Mouse (Mus musculus): ENCODE data around the gene Bcl2l12. TPM values are rescaled to one million over a fixed set of nuclear protein-coding genes. Genes with fewer than 3 reads are reported as not detected.

Bcl2l12 gene
- polyA plus RNA-seq, 1 experiment from 2014 or later: 87.0 TPM

DNA sequence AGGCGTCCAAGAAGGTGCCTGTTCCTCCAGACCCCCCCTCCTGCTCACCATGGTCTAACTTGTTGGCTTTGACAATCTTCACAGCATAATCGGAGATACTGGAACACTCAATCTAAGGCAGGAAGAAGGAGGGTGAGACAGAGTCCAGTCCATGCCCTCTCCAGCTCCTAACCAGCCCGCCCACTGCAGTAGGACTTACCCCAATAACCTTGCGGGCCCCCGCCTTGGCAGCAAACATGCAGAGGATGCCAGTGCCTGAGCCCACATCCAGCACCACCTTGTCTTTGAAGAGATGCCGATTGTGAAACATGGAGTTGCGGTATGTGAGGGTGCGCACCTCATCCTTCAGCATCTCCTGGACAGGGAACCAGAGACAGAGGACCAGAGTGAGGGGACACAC, 17.0 kb downstream of the Bcl2l12 start:
- H3K36me3 ChIP-seq (replicated peaks): peaks cover 82% of the 10 kb centered on the region
- H3K27me3 ChIP-seq (replicated peaks; ENCODE audit: low read depth, poor library complexity, severe bottlenecking): no peaks in the 10 kb centered on the region
- DNase-seq (ENCODE audit: low spot score): no peak
- no peak overlapping the region for H3K4me3 ChIP-seq
- peaks cover 24% of the 10 kb centered on the region for H3K4me1 ChIP-seq
- H3K9me3 ChIP-seq: no peaks in the 10 kb centered on the region
- WGBS: 95% methylated on average over 8 of the region's 8 CpGs
- H3K27ac ChIP-seq (replicated peaks): no peak overlapping the region

DNA sequence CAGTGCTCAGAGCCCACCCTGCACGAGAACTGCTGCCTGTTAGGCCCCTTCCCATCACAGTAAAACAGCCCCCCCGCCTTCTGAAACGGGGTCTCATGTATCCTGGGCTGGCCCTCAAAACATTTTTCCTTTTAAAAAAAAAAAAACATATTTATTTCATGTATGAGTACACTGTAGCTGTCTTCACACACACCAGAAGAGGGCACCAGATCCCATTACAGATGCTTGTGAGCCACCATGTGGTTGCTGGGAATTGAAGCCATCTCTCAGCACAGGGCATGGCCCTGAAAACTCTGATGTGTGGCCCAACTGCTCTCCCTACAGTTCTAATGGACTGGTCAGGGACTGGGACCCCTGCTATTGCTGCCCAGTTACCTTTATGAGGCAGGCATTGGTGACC, 20.2 kb downstream of the Bcl2l12 start:
- no peaks in the 10 kb centered on the region for H3K27me3 ChIP-seq (replicated peaks; ENCODE audit: low read depth, poor library complexity, severe bottlenecking)
- peaks cover 24% of the 10 kb centered on the region for H3K4me1 ChIP-seq
- no peak overlapping the region for H3K4me3 ChIP-seq
- peaks cover 82% of the 10 kb centered on the region for H3K36me3 ChIP-seq (replicated peaks)
- no peak for DNase-seq (ENCODE audit: low spot score)
- 93% methylated on average over 3 of the region's 3 CpGs for WGBS
- no peaks in the 10 kb centered on the region for H3K9me3 ChIP-seq
- no peak overlapping the region for H3K27ac ChIP-seq (replicated peaks)

DNA sequence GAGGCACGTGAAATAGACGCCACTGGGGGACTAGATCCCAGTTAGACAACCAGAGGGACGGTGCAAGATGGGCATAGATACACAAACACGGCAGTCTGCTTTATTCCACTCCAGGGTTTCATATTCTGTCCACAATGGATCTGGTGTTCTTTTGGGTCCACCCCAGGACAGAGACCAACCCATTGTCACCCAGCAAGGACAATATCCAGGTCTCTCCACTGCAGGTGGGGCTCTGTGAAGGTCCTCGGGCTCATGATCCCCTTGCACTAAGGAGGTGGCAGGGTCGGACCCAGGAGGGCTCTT, 23.4 kb downstream of the Bcl2l12 start:
- WGBS: 30% methylated on average over 6 of the region's 6 CpGs
- no peak for DNase-seq (ENCODE audit: low spot score)
- Histone ChIP-seq H3K36me3 (replicated peaks) (peaks cover 51% of the 10 kb centered on the region), H3K4me3 (peak overlapping the region; percentile 65; the same call in 1 of the 2 replicates), H3K27me3 (replicated peaks; ENCODE audit: low read depth, poor library complexity, severe bottlenecking) (no peaks in the 10 kb centered on the region), H3K27ac (replicated peaks) (no peak overlapping the region), H3K9me3 (no peaks in the 10 kb centered on the region), H3K4me1 (peaks cover 40% of the 10 kb centered on the region)

DNA sequence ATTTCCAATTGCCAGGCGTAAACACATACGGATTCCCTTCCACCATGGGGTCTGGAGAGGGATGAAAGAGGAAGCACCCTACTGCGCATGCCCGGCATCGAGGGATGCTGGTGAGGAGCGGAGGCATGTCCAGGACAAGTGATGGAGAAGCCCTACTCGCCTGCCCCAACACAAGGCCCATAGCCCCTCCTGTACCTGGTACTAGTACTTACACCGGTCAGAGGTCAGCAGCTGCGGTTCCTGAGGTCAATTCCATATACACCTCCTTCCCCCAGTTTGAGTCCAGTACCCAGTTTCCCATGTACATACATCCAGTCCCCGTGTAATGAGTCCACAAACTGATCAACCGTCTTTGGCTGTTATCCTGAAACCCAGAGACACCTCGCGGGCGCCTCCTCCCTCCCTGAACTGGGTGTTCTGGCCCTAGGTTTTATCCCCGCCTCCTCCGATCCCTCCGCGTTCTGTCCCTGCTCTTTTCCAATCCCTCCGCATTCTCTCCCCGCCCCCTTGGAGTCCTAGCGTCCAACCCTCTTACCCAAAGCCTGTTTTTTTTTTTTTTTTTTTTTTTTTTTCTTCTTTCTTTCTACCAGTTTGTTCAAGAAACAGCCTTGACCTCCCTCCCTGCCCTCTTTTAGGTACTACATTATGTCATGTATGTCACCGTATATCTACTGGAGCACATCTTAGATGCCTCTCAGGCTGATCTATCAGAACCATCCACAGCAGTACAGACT, 24.0 kb downstream of the Bcl2l12 start, which contains the start of gene Cpt1c:
Gene Cpt1c, minus strand, starts transcription at position 469 of the 734 bp plus-strand sequence.
- Histone ChIP-seq H3K36me3 (replicated peaks) (peaks cover 46% of the 10 kb centered on the region), H3K9me3 (no peaks in the 10 kb centered on the region), H3K27ac (replicated peaks) (peak within 1 kb of the TSS; percentile 85), H3K27me3 (replicated peaks; ENCODE audit: low read depth, poor library complexity, severe bottlenecking) (no peaks in the 10 kb centered on the region), H3K4me1 (peaks cover 45% of the 10 kb centered on the region), H3K4me3 (peak within 1 kb of the TSS; percentile 65)
- DNase-seq (ENCODE audit: low spot score): peak; percentile 87
- 1% methylated on average over 22 of the region's 22 CpGs for WGBS

DNA sequence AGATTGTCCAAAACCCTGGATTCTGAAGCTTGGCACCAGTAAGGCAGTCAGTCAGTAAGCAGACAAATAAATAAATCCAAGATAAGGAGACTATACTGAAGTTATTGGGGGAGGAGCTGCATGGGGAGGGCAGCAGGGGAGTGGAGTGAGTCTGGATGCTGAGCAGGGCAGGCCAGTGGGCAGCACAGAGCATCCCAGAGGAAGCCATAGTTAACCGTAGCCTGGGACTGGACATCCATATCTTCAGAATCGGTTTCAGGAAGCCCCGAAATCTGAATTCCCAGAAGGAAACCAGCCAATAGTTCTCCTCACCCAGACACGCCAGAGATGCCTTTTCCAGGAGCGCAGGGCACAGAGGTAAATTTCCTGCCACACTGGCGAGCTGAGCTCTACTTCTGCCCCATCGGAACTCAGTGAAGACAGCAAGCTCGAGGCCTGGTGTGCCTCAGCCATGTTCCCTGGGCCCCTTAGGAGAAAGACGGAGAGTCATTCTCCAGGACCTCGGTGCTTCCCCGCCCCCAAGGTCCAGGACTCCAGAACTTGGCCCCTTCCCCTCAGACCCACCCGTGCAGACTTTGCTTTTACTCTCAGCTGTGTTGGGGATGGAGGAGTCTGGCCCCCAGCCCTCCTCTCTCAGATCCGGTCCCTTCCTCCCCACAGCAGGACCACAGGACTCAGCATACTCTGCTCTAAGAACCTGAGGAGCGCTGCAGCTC, 24.9 kb downstream of the Bcl2l12 start:
- WGBS: 39% methylated on average over 14 of the region's 14 CpGs
- H3K4me3 ChIP-seq: peak overlapping the region; percentile 65
- H3K27me3 ChIP-seq (replicated peaks; ENCODE audit: low read depth, poor library complexity, severe bottlenecking): no peaks in the 10 kb centered on the region
- peak overlapping the region; percentile 85 for H3K27ac ChIP-seq (replicated peaks)
- DNase-seq (ENCODE audit: low spot score): no peak
- peaks cover 48% of the 10 kb centered on the region for H3K4me1 ChIP-seq
- H3K9me3 ChIP-seq: no peaks in the 10 kb centered on the region
- H3K36me3 ChIP-seq (replicated peaks): peaks cover 36% of the 10 kb centered on the region

DNA sequence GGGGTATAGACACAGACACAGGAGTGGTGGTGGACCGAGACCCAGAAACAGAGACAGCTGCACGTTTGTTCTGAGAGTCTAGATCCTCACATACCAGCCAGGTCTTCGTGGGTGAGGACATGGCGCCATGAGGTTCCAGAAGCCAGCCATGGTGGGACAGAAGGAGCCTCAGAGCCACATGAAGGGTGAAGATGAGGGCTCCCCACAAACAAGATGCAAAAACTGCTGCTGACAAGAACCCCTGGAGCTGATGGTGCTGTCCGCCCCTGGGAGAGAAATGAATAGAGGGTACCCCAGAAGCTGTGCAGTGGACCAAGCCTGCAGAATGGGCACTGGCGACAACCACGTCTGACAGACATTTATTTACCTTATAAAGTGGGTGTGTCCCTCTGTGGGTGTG, 27.4 kb downstream of the Bcl2l12 start:
- Histone ChIP-seq H3K9me3 (no peaks in the 10 kb centered on the region), H3K27me3 (replicated peaks; ENCODE audit: low read depth, poor library complexity, severe bottlenecking) (no peaks in the 10 kb centered on the region), H3K27ac (replicated peaks) (peak overlapping the region; percentile 89), H3K36me3 (replicated peaks) (peaks cover 26% of the 10 kb centered on the region), H3K4me1 (peaks cover 48% of the 10 kb centered on the region), H3K4me3 (peak overlapping the region; percentile 63)
- 76% methylated on average over 7 of the region's 7 CpGs for WGBS
- DNase-seq (ENCODE audit: low spot score): no peak

DNA sequence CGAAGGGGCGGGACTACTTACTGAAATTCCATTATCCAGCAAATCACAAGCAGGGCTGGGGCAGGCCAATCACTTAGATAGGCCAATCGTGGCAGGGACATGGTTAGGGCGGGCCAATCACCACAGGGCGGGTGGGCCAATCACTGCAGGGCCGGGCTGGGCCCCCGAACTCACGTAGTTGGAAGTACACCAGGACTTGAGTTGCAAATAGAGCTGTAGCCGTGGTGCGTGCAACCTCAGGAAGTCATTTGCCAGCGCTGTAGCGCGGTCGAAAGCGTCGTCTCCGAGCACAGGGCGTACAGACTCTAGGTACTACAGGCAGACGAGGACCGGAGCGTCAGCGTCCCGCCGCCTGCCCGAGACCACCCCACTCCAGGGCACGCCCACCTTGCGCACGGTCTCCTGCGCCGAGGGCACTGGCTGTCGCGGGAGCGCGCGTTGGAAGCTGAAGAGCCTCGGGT, 28.3 kb downstream of the Bcl2l12 start:
- Histone ChIP-seq H3K9me3 (no peaks in the 10 kb centered on the region), H3K27me3 (replicated peaks; ENCODE audit: low read depth, poor library complexity, severe bottlenecking) (no peaks in the 10 kb centered on the region), H3K36me3 (replicated peaks) (peaks cover 26% of the 10 kb centered on the region), H3K4me1 (peaks cover 45% of the 10 kb centered on the region), H3K4me3 (peak overlapping the region; percentile 63), H3K27ac (replicated peaks) (peak overlapping the region; percentile 89)
- under 1% methylated on average over 36 of the region's 36 CpGs for WGBS
- DNase-seq (ENCODE audit: low spot score): peak; percentile 95

DNA sequence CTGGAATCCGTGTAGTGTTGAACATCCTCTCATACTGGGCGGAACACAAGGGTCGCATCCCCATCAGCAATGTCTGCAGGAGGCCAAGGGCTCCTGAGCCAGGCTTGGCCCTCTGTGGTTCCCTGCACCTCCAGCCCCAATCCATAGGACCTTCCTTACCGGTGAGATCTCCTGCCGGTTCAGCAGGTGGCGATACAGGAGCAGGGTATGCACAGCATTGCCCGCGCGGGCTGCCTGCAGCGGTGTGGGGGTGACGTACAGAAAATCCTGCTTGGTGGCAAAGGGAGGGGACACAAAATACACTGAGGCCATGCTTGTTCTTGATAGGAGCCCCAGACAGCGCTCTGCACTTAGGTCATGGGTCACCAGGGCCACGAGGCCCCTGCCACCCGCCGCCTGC, 31.9 kb downstream of the Bcl2l12 start:
- Histone ChIP-seq H3K36me3 (replicated peaks) (peaks cover 51% of the 10 kb centered on the region), H3K4me3 (peak overlapping the region; percentile 14; the same call in 1 of the 2 replicates), H3K27me3 (replicated peaks; ENCODE audit: low read depth, poor library complexity, severe bottlenecking) (no peaks in the 10 kb centered on the region), H3K9me3 (no peaks in the 10 kb centered on the region), H3K27ac (replicated peaks) (no peak overlapping the region), H3K4me1 (peaks cover 20% of the 10 kb centered on the region)
- 81% methylated on average over 15 of the region's 15 CpGs for WGBS
- no peak for DNase-seq (ENCODE audit: low spot score)

DNA sequence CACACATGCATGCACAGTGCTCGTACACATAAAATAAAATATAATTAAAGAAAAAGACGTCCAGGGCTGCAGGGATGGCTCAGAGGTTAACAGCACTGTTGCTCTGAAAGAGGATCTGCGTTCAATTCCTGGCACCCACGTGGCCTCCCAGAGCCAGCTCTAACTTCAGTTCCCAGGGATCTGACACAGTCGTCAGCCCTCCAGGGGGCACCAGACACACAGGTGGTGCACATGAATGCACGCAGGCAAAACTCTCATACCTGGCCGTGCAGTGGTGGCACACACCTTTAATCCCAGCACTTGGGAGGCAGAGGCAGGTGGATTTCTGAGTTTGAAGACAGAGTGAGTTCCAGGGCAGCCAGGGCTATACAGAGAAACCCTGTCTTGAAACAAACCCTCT, 32.5 kb downstream of the Bcl2l12 start:
- H3K27me3 ChIP-seq (replicated peaks; ENCODE audit: low read depth, poor library complexity, severe bottlenecking): no peaks in the 10 kb centered on the region
- peaks cover 58% of the 10 kb centered on the region for H3K36me3 ChIP-seq (replicated peaks)
- H3K9me3 ChIP-seq: no peaks in the 10 kb centered on the region
- no peak for DNase-seq (ENCODE audit: low spot score)
- H3K4me1 ChIP-seq: peaks cover 13% of the 10 kb centered on the region
- H3K4me3 ChIP-seq: no peak overlapping the region
- no peak overlapping the region for H3K27ac ChIP-seq (replicated peaks)
- 78% methylated on average over 7 of the region's 7 CpGs for WGBS

DNA sequence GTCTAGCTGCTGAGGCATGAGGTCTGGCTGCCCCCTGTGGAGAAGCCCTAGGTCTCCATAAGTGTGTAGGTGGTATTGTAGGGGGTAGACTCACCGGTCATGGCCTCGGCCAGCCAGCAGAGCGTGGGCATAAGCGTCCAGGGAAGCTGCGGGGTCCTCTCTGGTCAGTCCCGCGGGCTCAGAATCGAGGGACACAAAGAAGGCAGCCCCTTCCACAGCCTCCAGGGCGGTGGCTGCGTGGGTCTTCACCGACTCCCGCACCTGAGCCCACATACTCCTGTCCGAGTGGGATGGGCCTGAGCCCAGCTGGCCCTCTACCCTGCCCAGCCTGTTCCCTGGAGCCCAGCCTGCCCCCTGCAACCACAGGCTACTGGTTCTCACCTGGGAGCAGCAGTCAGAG, 33.5 kb downstream of the Bcl2l12 start:
- no peak for DNase-seq (ENCODE audit: low spot score)
- WGBS: 91% methylated on average over 13 of the region's 13 CpGs
- Histone ChIP-seq H3K27me3 (replicated peaks; ENCODE audit: low read depth, poor library complexity, severe bottlenecking) (no peaks in the 10 kb centered on the region), H3K36me3 (replicated peaks) (peaks cover 65% of the 10 kb centered on the region), H3K9me3 (no peaks in the 10 kb centered on the region), H3K4me1 (peaks cover 7% of the 10 kb centered on the region), H3K4me3 (no peak overlapping the region), H3K27ac (replicated peaks) (no peak overlapping the region)

DNA sequence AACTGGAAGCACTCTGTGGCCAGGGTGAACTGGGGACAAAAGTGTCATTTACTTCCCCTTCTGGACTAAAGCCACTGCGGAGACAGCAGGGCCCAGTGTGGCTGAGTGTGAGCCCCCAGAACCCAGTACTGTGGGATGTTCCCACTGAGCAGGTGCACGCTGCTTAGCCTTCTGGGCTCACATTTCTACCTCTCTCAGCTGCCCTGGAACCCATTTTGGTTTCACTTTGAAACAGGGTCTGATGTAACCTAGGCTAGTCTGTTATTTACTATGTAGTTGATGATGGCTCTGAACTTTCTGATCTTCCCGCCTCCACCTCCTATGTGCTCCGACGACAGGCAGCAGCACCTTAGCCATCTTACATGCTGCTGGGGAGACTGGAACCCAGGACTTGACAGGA, 35.7 kb downstream of the Bcl2l12 start:
- peaks cover 65% of the 10 kb centered on the region for H3K36me3 ChIP-seq (replicated peaks)
- no peak overlapping the region for H3K4me3 ChIP-seq

DNA sequence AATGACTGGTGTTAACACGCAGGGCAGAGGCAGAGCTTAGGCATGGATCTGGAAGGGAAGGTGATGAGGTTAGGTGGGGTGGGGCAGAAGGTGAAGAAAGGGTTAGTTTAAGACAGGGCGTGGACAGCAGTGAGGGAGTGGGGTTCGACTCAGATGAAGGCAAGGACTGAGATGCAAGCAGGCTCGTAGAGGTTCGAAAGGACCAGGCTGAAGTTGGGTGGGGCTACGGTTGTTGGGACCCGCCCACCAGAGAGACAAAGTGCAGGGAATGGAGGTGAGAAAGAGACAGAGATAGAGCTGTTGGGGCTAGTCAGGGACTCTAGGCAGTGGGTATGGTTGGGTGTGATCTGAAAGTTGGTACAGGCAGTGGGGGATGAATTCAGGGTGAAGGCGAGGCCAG, 36.2 kb downstream of the Bcl2l12 start:
- 81% methylated on average over 8 of the region's 8 CpGs for WGBS

More for the DNA sequence above, 35.7 kb downstream of the Bcl2l12 start:
- no peak overlapping the region for H3K27ac ChIP-seq (replicated peaks)
- DNase-seq (ENCODE audit: low spot score): no peak
- H3K9me3 ChIP-seq: no peaks in the 10 kb centered on the region
- H3K4me1 ChIP-seq: no peaks in the 10 kb centered on the region
- WGBS: 90% methylated on average over 5 of the region's 5 CpGs
- H3K27me3 ChIP-seq (replicated peaks; ENCODE audit: low read depth, poor library complexity, severe bottlenecking): no peaks in the 10 kb centered on the region

DNA sequence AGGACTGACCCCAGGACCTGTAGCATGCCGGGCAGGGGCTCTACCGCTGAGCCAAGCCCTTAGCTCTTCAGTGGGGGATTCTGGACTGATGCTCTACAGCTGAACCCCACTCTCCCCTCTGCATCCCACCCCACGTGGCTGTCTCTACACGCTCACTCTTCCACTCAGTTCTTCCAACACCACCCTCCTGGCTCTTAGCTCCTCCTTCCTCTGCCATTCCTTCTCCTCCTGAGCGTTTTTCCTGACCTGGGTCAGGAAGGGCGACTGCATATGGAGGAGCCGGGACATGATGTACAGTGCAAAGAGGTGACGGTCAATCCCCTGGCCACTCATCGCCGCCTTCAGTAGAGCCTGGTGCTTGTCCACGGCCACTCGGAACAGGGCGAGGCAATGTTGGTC, 38.0 kb downstream of the Bcl2l12 start:
- peaks cover 15% of the 10 kb centered on the region for H3K4me1 ChIP-seq
- no peak for DNase-seq (ENCODE audit: low spot score)
- no peak overlapping the region for H3K27ac ChIP-seq (replicated peaks)
- 94% methylated on average over 13 of the region's 13 CpGs for WGBS
- H3K36me3 ChIP-seq (replicated peaks): peaks cover 49% of the 10 kb centered on the region
- no peaks in the 10 kb centered on the region for H3K27me3 ChIP-seq (replicated peaks; ENCODE audit: low read depth, poor library complexity, severe bottlenecking)
- no peak overlapping the region for H3K4me3 ChIP-seq
- no peaks in the 10 kb centered on the region for H3K9me3 ChIP-seq

More for the DNA sequence above, 36.2 kb downstream of the Bcl2l12 start:
- Histone ChIP-seq H3K36me3 (replicated peaks) (peaks cover 65% of the 10 kb centered on the region), H3K4me1 (0 out of 2 replicates have a peak, but pooled peaks cover 4% of the 10 kb centered on the region), H3K4me3 (no peak overlapping the region), H3K27ac (replicated peaks) (no peak overlapping the region), H3K27me3 (replicated peaks; ENCODE audit: low read depth, poor library complexity, severe bottlenecking) (no peaks in the 10 kb centered on the region), H3K9me3 (no peaks in the 10 kb centered on the region)
- DNase-seq (ENCODE audit: low spot score): no peak
